Comparison of ENCODE assay signal across 16 mouse cellular contexts in genomic region chr6:89095911-89096310, GRCm38 (mm10).
"Had no signal": no experiment of that assay in that cellular context is flagged by ENCODE, and none has a peak within 500 bp of the region (broad histone marks: within the 10 kb centered on the region; RNA-seq: fewer than 3 reads in every experiment).

No protein-coding gene starts in this region.

- H3K36me3 ChIP-seq: lung, embryonic 15.5 days; midbrain, embryonic 13.5 days; midbrain, embryonic 15.5 days; neural tube, embryonic 12.5 days had no signal

- H3K27ac ChIP-seq: lung, embryonic 15.5 days; macrophage; midbrain, embryonic 13.5 days; midbrain, embryonic 15.5 days; neural tube, embryonic 12.5 days had no signal

- H3K4me1 ChIP-seq: lung, embryonic 15.5 days; megakaryocyte, embryonic 14.5 days; midbrain, embryonic 13.5 days; midbrain, embryonic 15.5 days; neural tube, embryonic 12.5 days had no signal

- H3K4me3 ChIP-seq: lung, embryonic 15.5 days; megakaryocyte, embryonic 14.5 days; midbrain, embryonic 13.5 days; midbrain, embryonic 15.5 days; neural tube, embryonic 12.5 days had no signal

- DNase-seq: liver, postnatal 0 days; lung, adult 2 months; lung, postnatal 14 days; lung, postnatal 36 days; right cerebral cortex, postnatal 25 days; right cerebral cortex, postnatal 4 days; spleen, adult 18-20 months; thymus, adult 2 months; thymus, postnatal 25 days; thymus, postnatal 4 days had no signal

- H3K27me3 ChIP-seq: lung, embryonic 15.5 days; megakaryocyte, embryonic 14.5 days; midbrain, embryonic 13.5 days; midbrain, embryonic 15.5 days; neural tube, embryonic 12.5 days had no signal
